Mouse (Mus musculus): ENCODE data around the gene Zmym2. TPM values are rescaled to one million over a fixed set of nuclear protein-coding genes. Genes with fewer than 3 reads are reported as not detected.

Zmym2 gene
- polyA plus RNA-seq, 1 experiment = 0.03 TPM

DNA sequence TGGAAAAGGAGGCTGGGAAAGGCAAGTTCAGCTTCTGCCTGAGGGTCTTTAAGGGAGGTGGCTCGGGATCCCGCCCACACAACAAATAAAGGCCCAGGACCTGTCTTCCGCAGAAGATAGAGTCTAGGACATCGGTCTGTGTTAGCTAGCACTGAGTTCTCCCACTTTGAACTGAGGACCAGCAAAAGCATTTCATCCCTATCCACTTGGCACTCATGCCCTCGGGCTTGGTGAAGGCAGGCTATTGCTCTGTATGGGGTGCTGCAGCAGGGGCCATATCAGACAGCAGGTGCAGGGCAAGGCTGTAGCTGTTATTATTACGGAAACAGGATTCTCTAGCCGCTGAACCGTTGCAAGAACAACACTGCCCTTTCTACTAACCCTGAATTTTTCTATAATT, 83.2 kb downstream of the Zmym2 start:
- no peaks in the 10 kb centered on the region for H3K4me1 ChIP-seq (ENCODE audit: control insufficient read depth)
- TF ChIP-seq GATA1 (IDR thresholded peaks at IDR 0.05; ENCODE audit: low read length) (no peak), TAL1 (IDR thresholded peaks at IDR 0.05; ENCODE audit: low read length) (no peak)
- H3K4me3 ChIP-seq (replicated peaks) = no peak overlapping the region
- no peaks in the 10 kb centered on the region for H3K36me3 ChIP-seq (ENCODE audit: control insufficient read depth)
- no peaks in the 10 kb centered on the region for H3K27me3 ChIP-seq (ENCODE audit: control insufficient read depth)
- H3K9me3 ChIP-seq (ENCODE audit: control insufficient read depth, low read length) = no peaks in the 10 kb centered on the region

DNA sequence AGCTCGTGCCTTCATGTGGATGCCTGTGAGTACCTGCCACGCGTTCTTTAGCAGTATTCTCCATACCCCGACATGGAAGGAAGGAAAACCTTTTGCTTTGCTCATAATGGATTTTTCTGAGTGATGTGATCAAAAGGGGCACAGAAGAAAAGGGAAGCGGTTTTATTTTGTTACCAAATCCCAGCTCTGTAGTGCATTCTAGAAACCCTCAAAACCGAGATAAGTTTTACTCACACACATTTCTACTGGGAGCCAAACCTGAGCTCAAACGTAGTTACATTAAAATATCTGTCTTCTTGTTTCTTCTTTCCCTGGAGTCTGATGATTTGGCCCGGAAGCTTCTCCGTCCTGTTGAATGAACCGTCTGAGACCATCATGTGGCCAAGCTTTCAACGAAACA, 83.7 kb downstream of the Zmym2 start:
- Histone ChIP-seq H3K27me3 (ENCODE audit: control insufficient read depth) (no peaks in the 10 kb centered on the region), H3K9me3 (ENCODE audit: control insufficient read depth, low read length) (no peaks in the 10 kb centered on the region), H3K4me1 (ENCODE audit: control insufficient read depth) (no peaks in the 10 kb centered on the region), H3K4me3 (replicated peaks) (no peak overlapping the region), H3K36me3 (ENCODE audit: control insufficient read depth) (no peaks in the 10 kb centered on the region)
- TF ChIP-seq TAL1 (IDR thresholded peaks at IDR 0.05; ENCODE audit: low read length) = no peak
- no peak for TF ChIP-seq GATA1 (IDR thresholded peaks at IDR 0.05; ENCODE audit: low read length)

DNA sequence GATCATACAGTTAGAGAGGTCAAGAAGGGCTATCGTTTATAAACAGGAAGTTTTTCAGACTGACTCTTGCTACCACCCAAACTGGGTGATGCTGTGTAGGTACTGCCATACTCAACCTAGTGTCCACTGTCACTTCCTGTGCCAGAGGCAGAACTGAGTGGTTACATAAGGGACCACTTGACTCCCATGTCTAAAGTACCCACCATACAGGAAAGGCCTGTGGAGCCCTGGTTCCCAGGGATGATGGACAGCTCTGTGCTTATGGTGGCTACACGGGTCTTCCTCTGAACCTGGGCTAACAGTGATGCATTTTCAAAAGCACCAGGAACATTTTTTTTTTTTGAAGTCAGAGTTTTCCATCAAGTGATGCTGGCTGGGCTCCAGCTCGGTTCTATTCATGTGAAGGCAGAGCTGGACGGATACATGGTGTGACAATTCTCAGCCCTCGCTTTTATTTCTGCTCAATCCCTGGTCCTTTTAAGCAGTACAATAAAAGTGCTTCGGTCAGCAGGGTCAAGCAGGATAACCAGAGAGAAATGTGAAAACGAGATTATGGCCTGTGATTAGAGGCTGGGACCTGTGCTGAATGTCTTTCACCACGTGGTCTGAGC, 91.7 kb downstream of the Zmym2 start:
- TF ChIP-seq TAL1 (IDR thresholded peaks at IDR 0.05; ENCODE audit: low read length) (no peak), GATA1 (IDR thresholded peaks at IDR 0.05; ENCODE audit: low read length) (no peak)
- H3K27me3 ChIP-seq (ENCODE audit: control insufficient read depth) = no peaks in the 10 kb centered on the region
- H3K36me3 ChIP-seq (ENCODE audit: control insufficient read depth) = no peaks in the 10 kb centered on the region
- H3K4me3 ChIP-seq (replicated peaks) = no peak overlapping the region
- H3K9me3 ChIP-seq (ENCODE audit: control insufficient read depth, low read length) = no peaks in the 10 kb centered on the region
- no peaks in the 10 kb centered on the region for H3K4me1 ChIP-seq (ENCODE audit: control insufficient read depth)

DNA sequence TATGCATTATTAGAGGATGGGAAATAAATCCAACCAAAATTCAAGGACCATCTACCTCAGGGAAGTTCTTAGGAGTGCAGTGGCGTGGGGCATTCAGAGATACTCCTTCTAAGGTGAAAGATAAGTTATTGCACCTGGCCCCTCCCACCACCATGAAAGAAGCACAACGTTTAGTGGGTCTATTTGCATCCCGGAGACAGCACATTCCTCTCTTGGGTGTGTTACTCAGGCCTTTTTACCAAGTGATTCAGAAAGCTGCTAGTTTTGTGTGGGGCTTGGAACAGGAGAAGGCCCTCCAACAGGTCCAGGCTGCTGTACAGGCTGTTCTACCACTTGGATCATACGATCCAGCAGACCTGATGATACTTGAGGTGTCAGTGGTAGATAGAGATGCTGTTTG, 102.2 kb downstream of the Zmym2 start:
- H3K27me3 ChIP-seq (ENCODE audit: control insufficient read depth) = no peaks in the 10 kb centered on the region
- H3K9me3 ChIP-seq (ENCODE audit: control insufficient read depth, low read length) = no peaks in the 10 kb centered on the region
- no peaks in the 10 kb centered on the region for H3K36me3 ChIP-seq (ENCODE audit: control insufficient read depth)
- no peak overlapping the region for H3K4me3 ChIP-seq (replicated peaks)
- TF ChIP-seq GATA1 (IDR thresholded peaks at IDR 0.05; ENCODE audit: low read length) (no peak), TAL1 (IDR thresholded peaks at IDR 0.05; ENCODE audit: low read length) (no peak)
- no peaks in the 10 kb centered on the region for H3K4me1 ChIP-seq (ENCODE audit: control insufficient read depth)

Other genes with a start within 250 kb of the Zmym2 start
- gene Mphosph8, start 218.4 kb upstream of the Zmym2 start, polyA plus RNA-seq (2012) = 0.53 and 0.69 TPM in 2 replicates
- 0.62 and 0.70 TPM in 2 replicates for gene Pspc1, start 108.3 kb upstream of the Zmym2 start, polyA plus RNA-seq (2012)
- gene Zmym5, start 74.9 kb upstream of the Zmym2 start, polyA plus RNA-seq (2012) = 0.08 and 0.17 TPM in 2 replicates
- not detected in 2 replicates for gene Gja3, start 171.4 kb downstream of the Zmym2 start, polyA plus RNA-seq (2012)
- 0.02 TPM in 2 replicates for gene Gjb2, start 218.0 kb downstream of the Zmym2 start, polyA plus RNA-seq (2012)
- not detected in 2 replicates for gene Gm4491, start 229.2 kb downstream of the Zmym2 start, polyA plus RNA-seq (2012)
- gene Gjb6, start 247.0 kb downstream of the Zmym2 start, polyA plus RNA-seq (2012) = not detected in 2 replicates

Measured in erythroblast, embryonic 14.5 days (primary cell).